Mouse (Mus musculus): Measurements from ENCODE around the gene Cenpf. TPM values are rescaled to one million over a fixed set of nuclear protein-coding genes. Genes with fewer than 3 reads are reported as not detected.

Gene Cenpf
- polyA plus RNA-seq, 1 experiment: 5.4 TPM

DNA sequence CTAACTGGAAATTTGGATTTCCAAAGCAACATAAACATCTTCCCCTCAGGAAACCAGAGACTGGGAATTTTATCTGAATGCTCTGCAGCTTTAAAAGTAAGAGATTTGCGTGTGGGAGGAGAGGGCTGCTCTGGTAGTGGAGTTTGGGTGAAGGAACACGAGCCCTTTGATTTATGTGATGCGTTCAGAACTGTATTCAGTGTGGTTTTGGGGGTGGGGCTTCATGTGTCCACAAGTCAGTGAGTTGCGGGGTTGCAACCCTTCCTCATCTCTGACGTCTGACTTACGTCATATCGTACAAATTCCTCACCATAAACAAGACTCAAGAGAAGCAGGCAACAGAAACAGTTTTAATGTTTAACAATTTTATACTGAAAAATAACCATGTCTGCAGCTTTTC, 74.8 kb downstream of the Cenpf start:
- Histone ChIP-seq H3ac (ENCODE audit: control insufficient read depth, insufficient read length, low read depth) (no peak overlapping the region), H3K4me3 (ENCODE audit: insufficient read depth, poor library complexity, severe bottlenecking) (no peak overlapping the region), H3K27me3 (ENCODE audit: control insufficient read depth, insufficient read depth, insufficient read length) (no peaks in the 10 kb centered on the region), H3K79me2 (ENCODE audit: control insufficient read depth, insufficient read depth) (no peaks in the 10 kb centered on the region), H3K79me3 (ENCODE audit: low read depth) (no peaks in the 10 kb centered on the region), H3K36me3 (ENCODE audit: control insufficient read depth, insufficient read depth) (no peaks in the 10 kb centered on the region)
- TF ChIP-seq MYOD1 (IDR thresholded peaks at IDR 0.05; ENCODE audit: control insufficient read depth, insufficient read length, low read depth) (no peak), CEBPB (IDR thresholded peaks at IDR 0.05; ENCODE audit: low read depth) (no peak), MAX (IDR thresholded peaks at IDR 0.05) (no peak), FOSL1 (IDR thresholded peaks at IDR 0.05; ENCODE audit: insufficient read depth, low read length, poor library complexity, severe bottlenecking) (no peak), MYOG (IDR thresholded peaks at IDR 0.05; ENCODE audit: control insufficient read depth, extremely low read depth, insufficient read length) (no peak), CTCF (IDR thresholded peaks at IDR 0.05; ENCODE audit: control insufficient read depth, insufficient read depth, insufficient read length) (no peak), USF1 (IDR thresholded peaks at IDR 0.05; ENCODE audit: low read depth) (no peak)

DNA sequence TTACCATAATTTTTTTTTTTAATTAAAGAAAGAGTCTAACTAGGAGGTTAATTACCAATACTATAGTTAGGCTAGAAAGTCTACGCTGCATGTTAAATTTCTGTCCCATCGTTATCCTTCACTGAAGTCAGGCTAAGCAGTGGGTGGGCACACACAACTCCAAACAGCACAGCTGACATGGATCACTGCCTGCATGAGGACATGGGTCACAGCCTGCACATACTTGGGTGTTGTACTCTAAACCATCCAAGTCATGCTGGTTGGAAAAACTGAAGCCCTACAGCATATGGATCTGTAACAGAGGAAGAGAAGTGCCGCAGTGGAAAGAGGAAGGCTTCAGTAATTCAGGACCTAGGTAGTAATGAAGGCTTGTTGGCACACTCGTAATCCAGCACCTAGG, 76.1 kb downstream of the Cenpf start:
- Histone ChIP-seq H3K27me3 (ENCODE audit: control insufficient read depth, insufficient read depth, insufficient read length) (peaks cover 3% of the 10 kb centered on the region), H3K36me3 (ENCODE audit: control insufficient read depth, insufficient read depth) (no peaks in the 10 kb centered on the region), H3K79me2 (ENCODE audit: control insufficient read depth, insufficient read depth) (no peaks in the 10 kb centered on the region), H3ac (ENCODE audit: control insufficient read depth, insufficient read length, low read depth) (no peak overlapping the region), H3K4me3 (ENCODE audit: insufficient read depth, poor library complexity, severe bottlenecking) (no peak overlapping the region), H3K79me3 (ENCODE audit: low read depth) (no peaks in the 10 kb centered on the region)
- TF ChIP-seq MYOG (IDR thresholded peaks at IDR 0.05; ENCODE audit: control insufficient read depth, extremely low read depth, insufficient read length): no peak
- TF ChIP-seq MAX (IDR thresholded peaks at IDR 0.05): no peak
- no peak for TF ChIP-seq USF1 (IDR thresholded peaks at IDR 0.05; ENCODE audit: low read depth)
- TF ChIP-seq MYOD1 (IDR thresholded peaks at IDR 0.05; ENCODE audit: control insufficient read depth, insufficient read length, low read depth): no peak
- TF ChIP-seq CTCF (IDR thresholded peaks at IDR 0.05; ENCODE audit: control insufficient read depth, insufficient read depth, insufficient read length): no peak
- TF ChIP-seq FOSL1 (IDR thresholded peaks at IDR 0.05; ENCODE audit: insufficient read depth, low read length, poor library complexity, severe bottlenecking): no peak
- TF ChIP-seq CEBPB (IDR thresholded peaks at IDR 0.05; ENCODE audit: low read depth): no peak

DNA sequence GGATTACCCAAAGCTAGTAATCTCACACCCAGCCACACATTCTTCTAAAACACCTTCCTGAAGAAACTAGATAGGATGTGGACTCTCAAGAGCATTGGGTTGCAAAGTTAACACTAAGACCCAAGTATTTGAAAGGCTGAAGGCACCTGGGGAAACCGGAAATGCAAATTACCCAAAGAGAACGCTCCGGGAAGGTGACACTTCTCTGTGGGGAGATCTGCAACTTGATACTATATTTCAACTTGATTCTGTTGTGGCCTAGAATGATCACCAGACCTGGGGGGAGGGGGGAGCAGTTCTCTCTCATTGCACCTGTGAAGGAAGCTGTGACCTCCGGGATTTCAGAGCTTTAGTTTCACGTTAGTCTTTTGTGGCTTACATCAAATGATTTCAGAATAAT, 79.2 kb downstream of the Cenpf start:
- no peak overlapping the region for H3K4me3 ChIP-seq (ENCODE audit: insufficient read depth, poor library complexity, severe bottlenecking)
- TF ChIP-seq MYOG (IDR thresholded peaks at IDR 0.05; ENCODE audit: control insufficient read depth, extremely low read depth, insufficient read length): no peak
- no peak for TF ChIP-seq FOSL1 (IDR thresholded peaks at IDR 0.05; ENCODE audit: insufficient read depth, low read length, poor library complexity, severe bottlenecking)
- no peak for TF ChIP-seq MAX (IDR thresholded peaks at IDR 0.05)
- no peak for TF ChIP-seq MYOD1 (IDR thresholded peaks at IDR 0.05; ENCODE audit: control insufficient read depth, insufficient read length, low read depth)
- no peak for TF ChIP-seq CTCF (IDR thresholded peaks at IDR 0.05; ENCODE audit: control insufficient read depth, insufficient read depth, insufficient read length)
- TF ChIP-seq CEBPB (IDR thresholded peaks at IDR 0.05; ENCODE audit: low read depth): no peak
- H3K79me2 ChIP-seq (ENCODE audit: control insufficient read depth, insufficient read depth): no peaks in the 10 kb centered on the region
- H3K36me3 ChIP-seq (ENCODE audit: control insufficient read depth, insufficient read depth): no peaks in the 10 kb centered on the region
- peaks cover 3% of the 10 kb centered on the region for H3K27me3 ChIP-seq (ENCODE audit: control insufficient read depth, insufficient read depth, insufficient read length)
- H3ac ChIP-seq (ENCODE audit: control insufficient read depth, insufficient read length, low read depth): no peak overlapping the region
- H3K79me3 ChIP-seq (ENCODE audit: low read depth): no peaks in the 10 kb centered on the region

DNA sequence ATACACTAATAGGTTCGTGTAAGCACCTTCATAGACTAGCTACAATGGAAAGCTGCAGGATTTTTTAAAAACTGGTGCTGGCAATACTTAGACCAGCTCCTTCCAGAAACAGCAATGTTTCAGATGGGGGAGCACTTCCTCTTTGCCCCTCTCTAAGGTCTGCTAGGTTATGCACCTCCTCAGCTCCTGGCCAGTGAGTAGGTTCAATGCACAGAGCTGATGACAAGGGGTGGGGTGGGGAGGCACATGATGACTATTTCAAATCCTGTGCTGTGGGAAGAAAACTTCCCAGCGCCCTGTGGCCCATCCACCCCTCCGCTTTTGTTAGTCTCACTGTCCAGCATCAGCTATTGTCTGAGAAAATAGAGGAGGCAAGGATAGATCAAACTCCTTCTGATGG, 79.8 kb downstream of the Cenpf start:
- TF ChIP-seq MYOG (IDR thresholded peaks at IDR 0.05; ENCODE audit: control insufficient read depth, extremely low read depth, insufficient read length) (no peak), USF1 (IDR thresholded peaks at IDR 0.05; ENCODE audit: low read depth) (no peak), CTCF (IDR thresholded peaks at IDR 0.05; ENCODE audit: control insufficient read depth, insufficient read depth, insufficient read length) (no peak), MAX (IDR thresholded peaks at IDR 0.05) (no peak), MYOD1 (IDR thresholded peaks at IDR 0.05; ENCODE audit: control insufficient read depth, insufficient read length, low read depth) (no peak), CEBPB (IDR thresholded peaks at IDR 0.05; ENCODE audit: low read depth) (no peak), FOSL1 (IDR thresholded peaks at IDR 0.05; ENCODE audit: insufficient read depth, low read length, poor library complexity, severe bottlenecking) (no peak)
- Histone ChIP-seq H3K36me3 (ENCODE audit: control insufficient read depth, insufficient read depth) (no peaks in the 10 kb centered on the region), H3K4me3 (ENCODE audit: insufficient read depth, poor library complexity, severe bottlenecking) (no peak overlapping the region), H3K27me3 (ENCODE audit: control insufficient read depth, insufficient read depth, insufficient read length) (peaks cover 5% of the 10 kb centered on the region), H3ac (ENCODE audit: control insufficient read depth, insufficient read length, low read depth) (no peak overlapping the region), H3K79me3 (ENCODE audit: low read depth) (no peaks in the 10 kb centered on the region), H3K79me2 (ENCODE audit: control insufficient read depth, insufficient read depth) (no peaks in the 10 kb centered on the region)

DNA sequence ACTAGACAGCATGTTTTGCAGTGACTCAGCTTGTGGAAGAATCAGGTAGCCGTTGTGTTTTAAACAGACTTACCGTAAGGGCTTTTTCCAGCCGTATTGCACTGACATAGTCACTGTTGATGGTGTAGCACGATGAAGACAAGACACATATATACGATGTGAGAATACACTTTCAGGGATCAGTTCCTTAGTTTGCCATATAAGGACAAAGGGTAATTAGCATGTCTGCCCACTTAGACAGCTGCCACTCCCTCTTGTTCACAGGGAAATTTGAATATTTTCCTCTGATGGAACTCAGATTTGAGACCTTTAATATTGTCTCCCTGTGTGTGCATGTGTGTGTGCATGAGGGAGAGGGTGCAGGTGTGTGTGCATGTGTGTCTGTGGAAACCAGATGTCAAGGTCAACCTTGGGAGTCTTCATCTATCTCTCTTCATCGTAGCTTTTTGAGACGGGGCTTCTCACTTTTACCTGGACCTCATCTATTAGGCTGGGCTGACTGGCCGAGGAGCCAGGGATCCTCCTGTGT, 82.2 kb downstream of the Cenpf start:
- H3ac ChIP-seq (ENCODE audit: control insufficient read depth, insufficient read length, low read depth): no peak overlapping the region
- peaks cover 11% of the 10 kb centered on the region for H3K27me3 ChIP-seq (ENCODE audit: control insufficient read depth, insufficient read depth, insufficient read length)
- H3K36me3 ChIP-seq (ENCODE audit: control insufficient read depth, insufficient read depth): no peaks in the 10 kb centered on the region
- TF ChIP-seq USF1 (IDR thresholded peaks at IDR 0.05; ENCODE audit: low read depth): no peak
- TF ChIP-seq MAX (IDR thresholded peaks at IDR 0.05): no peak
- no peak for TF ChIP-seq MYOD1 (IDR thresholded peaks at IDR 0.05; ENCODE audit: control insufficient read depth, insufficient read length, low read depth)
- TF ChIP-seq CEBPB (IDR thresholded peaks at IDR 0.05; ENCODE audit: low read depth): no peak
- TF ChIP-seq MYOG (IDR thresholded peaks at IDR 0.05; ENCODE audit: control insufficient read depth, extremely low read depth, insufficient read length): no peak
- no peak for TF ChIP-seq FOSL1 (IDR thresholded peaks at IDR 0.05; ENCODE audit: insufficient read depth, low read length, poor library complexity, severe bottlenecking)
- TF ChIP-seq CTCF (IDR thresholded peaks at IDR 0.05; ENCODE audit: control insufficient read depth, insufficient read depth, insufficient read length): no peak
- no peaks in the 10 kb centered on the region for H3K79me2 ChIP-seq (ENCODE audit: control insufficient read depth, insufficient read depth)
- no peak overlapping the region for H3K4me3 ChIP-seq (ENCODE audit: insufficient read depth, poor library complexity, severe bottlenecking)
- no peaks in the 10 kb centered on the region for H3K79me3 ChIP-seq (ENCODE audit: low read depth)

DNA sequence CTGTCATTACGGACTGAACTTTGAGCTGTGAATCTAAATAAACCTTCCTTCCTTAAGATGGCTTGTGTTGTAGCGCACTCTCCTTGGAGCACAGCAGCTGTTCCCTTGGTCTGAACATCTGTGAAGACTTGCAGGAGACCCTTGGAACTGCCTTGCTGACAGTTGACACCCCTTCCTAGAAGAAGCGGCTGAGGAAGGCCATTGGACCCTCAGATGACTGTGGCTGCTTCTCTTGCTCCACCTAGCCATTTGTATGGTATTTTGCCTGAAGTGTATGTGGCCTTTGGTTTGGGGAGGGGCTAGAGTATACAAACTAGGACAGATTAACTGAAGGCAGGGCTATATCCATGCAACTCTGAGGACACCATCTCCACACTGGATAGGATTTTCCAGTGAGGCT, 90.8 kb downstream of the Cenpf start:
- H3K79me3 ChIP-seq (ENCODE audit: low read depth): no peaks in the 10 kb centered on the region
- H3K79me2 ChIP-seq (ENCODE audit: control insufficient read depth, insufficient read depth): no peaks in the 10 kb centered on the region
- H3K36me3 ChIP-seq (ENCODE audit: control insufficient read depth, insufficient read depth): no peaks in the 10 kb centered on the region
- no peak for TF ChIP-seq MYOD1 (IDR thresholded peaks at IDR 0.05; ENCODE audit: control insufficient read depth, insufficient read length, low read depth)
- no peak overlapping the region for H3K4me3 ChIP-seq (ENCODE audit: insufficient read depth, poor library complexity, severe bottlenecking)
- H3ac ChIP-seq (ENCODE audit: control insufficient read depth, insufficient read length, low read depth): no peak overlapping the region
- peaks cover 29% of the 10 kb centered on the region for H3K27me3 ChIP-seq (ENCODE audit: control insufficient read depth, insufficient read depth, insufficient read length)

Other genes with a start within 250 kb of the Cenpf start
- gene Ptpn14, start 40.2 kb upstream of the Cenpf start, polyA plus RNA-seq (2012; fragmentation: generic; extraction: Trizol): 23.4 TPM
- 91.0 TPM for gene Smyd2, start 234.3 kb upstream of the Cenpf start, polyA plus RNA-seq (2012; fragmentation: generic; extraction: Trizol)

Data from C2C12 (cell line).